Mouse (Mus musculus): ENCODE measurements around the gene Pdp2. TPM values are rescaled to one million over a fixed set of nuclear protein-coding genes. Genes with fewer than 3 reads are reported as not detected.

Pdp2 gene
- total and polyA plus RNA-seq, 3 experiments, result 12.2 to 12.4 TPM; not detected in 1

DNA sequence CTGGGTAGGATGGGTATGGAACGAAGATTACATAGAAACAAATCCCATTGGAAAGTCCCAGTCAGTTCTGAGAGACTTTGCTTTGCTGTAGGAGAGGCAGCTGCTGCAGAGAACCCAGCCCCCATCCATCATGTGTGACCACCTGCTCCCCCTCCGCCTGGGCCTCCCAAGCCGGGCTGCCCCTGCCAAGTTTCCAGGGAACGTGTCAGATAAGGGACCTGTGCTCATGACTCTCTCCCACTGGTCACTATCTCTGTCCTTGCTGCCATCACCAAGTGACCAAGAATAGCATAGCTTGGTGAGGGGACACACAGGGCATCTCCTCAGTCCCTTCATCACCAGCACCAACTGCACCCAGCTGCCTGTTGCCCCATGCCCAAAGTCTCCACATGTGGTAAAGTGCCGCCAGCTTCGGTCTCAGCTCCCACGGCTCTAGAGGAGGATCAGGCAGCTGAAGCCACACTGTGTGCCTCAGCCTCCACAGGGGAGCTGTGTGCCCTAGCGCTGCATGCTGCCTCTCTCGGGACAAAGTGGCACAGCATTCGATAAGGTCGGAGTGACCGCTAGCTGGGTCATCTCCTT lies 19.0 kb downstream of the Pdp2 start:
- Histone ChIP-seq H3K9me3 (replicated peaks; ENCODE audit: insufficient read depth, low read length) (no peaks in the 10 kb centered on the region), H3K4me3 (ENCODE audit: control insufficient read depth in 1 of 2, insufficient read depth in 1 of 2, low read depth in 2 of 2, low read length in 2 of 2) (no peak overlapping the region), H3K36me3 (ENCODE audit: control insufficient read depth in 1 of 2, insufficient read depth in 2 of 2, low read length in 2 of 2) (no peaks in the 10 kb centered on the region), H3K27me3 (ENCODE audit: control insufficient read depth in 1 of 2, insufficient read depth in 2 of 2, low read length in 2 of 2) (no peaks in the 10 kb centered on the region), H3K79me2 (ENCODE audit: control insufficient read depth, insufficient read depth, low read length, poor library complexity) (no peaks in the 10 kb centered on the region), H3K9ac (ENCODE audit: control insufficient read depth, low read depth, low read length, poor library complexity, severe bottlenecking) (no peak overlapping the region), H3K27ac (ENCODE audit: control insufficient read depth, low read depth, low read length) (no peak overlapping the region), H3K4me1 (ENCODE audit: control insufficient read depth in 1 of 2, insufficient read depth in 2 of 2, low read length in 2 of 2) (0 out of 4 replicates have a peak, but pooled peaks cover 0 to 9% of the 10 kb centered on the region in 2 experiments)
- DNase-seq (ENCODE audit: low read depth, low spot score), result no peak
- no peak for TF ChIP-seq MYB (IDR thresholded peaks at IDR 0.05; ENCODE audit: low read depth, low read length)
- no peak for TF ChIP-seq KAT2A (conservative IDR thresholded peaks at IDR 0.05; ENCODE audit: low read depth, low read length)
- no peak for TF ChIP-seq USF1 (IDR thresholded peaks at IDR 0.05; ENCODE audit: low read depth, low read length)
- no peak for TF ChIP-seq TCF12 (IDR thresholded peaks at IDR 0.05; ENCODE audit: low read depth, low read length)
- no peak for TF ChIP-seq MYC (IDR thresholded peaks at IDR 0.05; ENCODE audit: low read depth, low read length)
- TF ChIP-seq ELF1 (IDR thresholded peaks at IDR 0.05; ENCODE audit: low read depth, low read length), result no peak
- TF ChIP-seq NELFE (IDR thresholded peaks at IDR 0.05; ENCODE audit: low read depth, low read length), result no peak
- TF ChIP-seq USF2 (IDR thresholded peaks at IDR 0.05; ENCODE audit: borderline replicate concordance in 1 of 2, insufficient read depth in 1 of 2, low read depth in 1 of 2, low read length in 2 of 2), result no peak
- no peak for TF ChIP-seq CHD1 (IDR thresholded peaks at IDR 0.05; ENCODE audit: low read depth, low read length)
- no peak for TF ChIP-seq EP300 (IDR thresholded peaks at IDR 0.05; ENCODE audit: low read depth in 1 of 2, low read length in 2 of 2)
- TF ChIP-seq TBP (IDR thresholded peaks at IDR 0.05; ENCODE audit: low read depth, low read length), result no peak
- no peak for TF ChIP-seq CHD2 (IDR thresholded peaks at IDR 0.05; ENCODE audit: low read length)
- TF ChIP-seq ZKSCAN1 (IDR thresholded peaks at IDR 0.05; ENCODE audit: low read depth, low read length), result no peak

DNA sequence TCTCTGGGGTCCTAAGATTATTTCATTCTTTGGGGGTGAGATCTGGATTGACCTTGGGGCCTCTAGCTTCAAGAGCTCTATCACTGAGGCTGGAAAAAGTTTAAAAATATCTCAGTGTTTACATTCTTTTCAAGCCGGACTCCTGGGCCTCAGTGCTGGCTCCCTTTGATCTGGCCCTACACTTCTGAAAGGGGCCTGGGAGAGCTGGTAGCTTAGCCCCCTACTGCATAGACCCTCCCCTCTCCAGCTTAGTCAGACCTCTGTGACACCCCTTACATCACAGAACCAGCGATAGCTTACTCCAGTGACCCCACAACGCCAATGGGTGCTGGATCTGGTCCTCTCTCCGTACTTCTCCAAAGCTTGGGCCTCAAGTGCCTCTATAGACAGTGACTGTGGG lies 20.4 kb downstream of the Pdp2 start:
- Histone ChIP-seq H3K27me3 (ENCODE audit: control insufficient read depth in 1 of 2, insufficient read depth in 2 of 2, low read length in 2 of 2) (no peaks in the 10 kb centered on the region), H3K79me2 (ENCODE audit: control insufficient read depth, insufficient read depth, low read length, poor library complexity) (no peaks in the 10 kb centered on the region), H3K4me1 (ENCODE audit: control insufficient read depth in 1 of 2, insufficient read depth in 2 of 2, low read length in 2 of 2) (0 out of 4 replicates have a peak, but pooled peaks cover 0 to 9% of the 10 kb centered on the region in 2 experiments), H3K4me3 (ENCODE audit: control insufficient read depth in 1 of 2, insufficient read depth in 1 of 2, low read depth in 2 of 2, low read length in 2 of 2) (no peak overlapping the region), H3K36me3 (ENCODE audit: control insufficient read depth in 1 of 2, insufficient read depth in 2 of 2, low read length in 2 of 2) (no peaks in the 10 kb centered on the region), H3K9me3 (replicated peaks; ENCODE audit: insufficient read depth, low read length) (no peaks in the 10 kb centered on the region), H3K9ac (ENCODE audit: control insufficient read depth, low read depth, low read length, poor library complexity, severe bottlenecking) (no peak overlapping the region), H3K27ac (ENCODE audit: control insufficient read depth, low read depth, low read length) (no peak overlapping the region)
- TF ChIP-seq MAX (IDR thresholded peaks at IDR 0.05; ENCODE audit: low read length) (no peak), ETS1 (IDR thresholded peaks at IDR 0.05; ENCODE audit: low read depth, low read length) (no peak), E2F4 (IDR thresholded peaks at IDR 0.05; ENCODE audit: borderline replicate concordance, low read depth, low read length) (no peak), TAL1 (IDR thresholded peaks at IDR 0.05; ENCODE audit: low read length) (no peak), POLR2AphosphoS5 (IDR thresholded peaks at IDR 0.05; ENCODE audit: borderline replicate concordance, low read depth, low read length) (no peak), ZNF384 (IDR thresholded peaks at IDR 0.05; ENCODE audit: low read depth, low read length) (no peak), RAD21 (IDR thresholded peaks at IDR 0.05; ENCODE audit: low read depth, low read length) (no peak), POLR2AphosphoS2 (IDR thresholded peaks at IDR 0.05; ENCODE audit: low read length) (no peak), MAZ (IDR thresholded peaks at IDR 0.05; ENCODE audit: low read depth, low read length) (no peak), SMC3 (IDR thresholded peaks at IDR 0.05; ENCODE audit: low read depth, low read length) (no peak), GATA1 (IDR thresholded peaks at IDR 0.05; ENCODE audit: low read depth, low read length) (no peak), KAT2A (conservative IDR thresholded peaks at IDR 0.05; ENCODE audit: low read depth, low read length) (no peak)
- DNase-seq (ENCODE audit: low read depth, low spot score), result no peak
